Comparison of ENCODE assay signal across 17 mouse cellular contexts in the genomic region with DNA sequence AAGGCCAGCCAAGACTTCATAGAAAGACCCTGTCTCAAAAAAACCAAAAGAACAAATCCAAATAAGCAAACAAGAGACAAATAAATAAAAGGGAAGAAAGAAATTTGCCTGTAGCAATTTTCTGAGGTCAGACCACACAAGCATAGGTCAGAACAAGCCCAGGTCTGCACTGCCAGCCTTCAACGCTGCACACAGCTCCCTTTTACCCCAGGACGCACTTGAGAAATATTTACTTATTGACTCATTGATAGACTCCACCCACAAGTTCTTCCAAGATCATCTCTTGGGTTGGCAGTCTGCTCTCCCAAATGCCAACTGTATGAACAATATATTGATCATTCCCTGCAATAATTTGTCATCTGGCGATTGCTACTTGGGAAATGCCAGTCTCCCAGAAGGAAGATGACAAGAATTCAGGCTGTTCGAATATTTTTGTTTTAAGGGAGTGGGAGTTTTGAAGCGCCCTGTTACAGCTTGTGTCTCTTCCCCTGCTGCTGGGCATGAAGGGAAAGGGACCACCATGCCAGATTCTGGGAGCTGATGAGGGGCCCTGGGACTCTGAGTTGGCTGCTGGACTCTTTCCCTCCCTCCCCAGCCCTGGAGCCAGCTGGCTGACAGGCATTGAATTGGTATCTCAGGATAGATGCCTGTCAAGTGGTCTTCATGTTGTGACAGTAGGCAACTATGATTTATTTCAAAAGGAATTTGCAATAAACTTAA.
"Had no signal": no experiment of that assay in that cellular context is flagged by ENCODE, and none has a peak within 500 bp of the region (broad histone marks: within the 10 kb centered on the region; RNA-seq: fewer than 3 reads in every experiment).

No protein-coding gene starts in this region.

- H3K27ac ChIP-seq: limb, embryonic 13.5 days; midbrain, embryonic 10.5 days; neural tube, embryonic 12.5 days; stomach, embryonic 15.5 days had no signal

- H3K27me3 ChIP-seq: stomach, embryonic 15.5 days had no signal

- H3K9ac ChIP-seq: limb, embryonic 13.5 days; lung, embryonic 14.5 days; neural tube, embryonic 12.5 days; stomach, embryonic 15.5 days had no signal

- ATAC-seq: intestine, postnatal 0 days had no signal

- DNase-seq: kidney, adult 8-10 months; kidney, postnatal 25 days; lung, embryonic 14.5 days; lung, postnatal 10 days; lung, postnatal 4 days; midbrain, embryonic 14.5 days; right cerebral cortex, postnatal 4 days; spleen, adult 18-20 months; thymus, adult 2 months; thymus, postnatal 25 days had no signal

- H3K9me3 ChIP-seq: neural tube, embryonic 12.5 days; stomach, embryonic 15.5 days had no signal

- H3K4me2 ChIP-seq: limb, embryonic 13.5 days; liver, embryonic 11.5 days; lung, embryonic 14.5 days; neural tube, embryonic 12.5 days; stomach, embryonic 15.5 days had no signal

- H3K36me3 ChIP-seq: limb, embryonic 13.5 days; midbrain, embryonic 10.5 days; neural tube, embryonic 12.5 days; stomach, embryonic 15.5 days had no signal

- H3K4me3 ChIP-seq: limb, embryonic 13.5 days; midbrain, embryonic 10.5 days; myocyte; neural tube, embryonic 12.5 days; stomach, embryonic 15.5 days had no signal
